Mouse (Mus musculus): ENCODE results near the gene Cldn5. TPM values are rescaled to one million over a fixed set of nuclear protein-coding genes. Genes with fewer than 3 reads are reported as not detected.

Gene Cldn5
- total RNA-seq, 2 experiments from 2014 or later = 52.8 to 62.4 TPM

Other genes starting within 250 kb of the Cldn5 start
- under 1 TPM; 0.48 to 0.76 TPM for gene Tbx1, start 186.2 kb upstream of the Cldn5 start, total RNA-seq (2021)
- gene Gp1bb, start 154.4 kb upstream of the Cldn5 start, total RNA-seq (2021) = under 1 TPM in 1 of 2 experiments, not detected in 1; 0.29 TPM
- gene Gm49601, start 150.4 kb upstream of the Cldn5 start, total RNA-seq (2021) = 1 to 10 TPM; 2.8 to 4.0 TPM
- 1 to 10 TPM; 6.7 to 7.6 TPM for gene Sept5, start 146.9 kb upstream of the Cldn5 start, total RNA-seq (2021)
- 10 to 100 TPM; 56.5 to 61.4 TPM for gene Ufd1, start 34.9 kb downstream of the Cldn5 start, total RNA-seq (2021)
- 1 to 10 TPM; 4.9 to 5.0 TPM for gene Cdc45, start 35.1 kb downstream of the Cldn5 start, total RNA-seq (2021)
- 10 to 100 TPM; 18.3 to 19.2 TPM for gene 2510002D24Rik, start 59.7 kb downstream of the Cldn5 start, total RNA-seq (2021)
- gene Gm28539, start 59.7 kb downstream of the Cldn5 start, total RNA-seq (2021) = not detected
- gene Mrpl40, start 100.0 kb downstream of the Cldn5 start, total RNA-seq (2021) = 10 to 100 TPM; 52.2 to 52.4 TPM
- gene Hira, start 100.2 kb downstream of the Cldn5 start, total RNA-seq (2021) = 10 to 100 TPM; 24.8 to 27.4 TPM

Data from heart, postnatal 14 days (tissue).